Mouse (Mus musculus): Measurements from ENCODE around the gene Rnf224.

The Rnf224 gene

DNA sequence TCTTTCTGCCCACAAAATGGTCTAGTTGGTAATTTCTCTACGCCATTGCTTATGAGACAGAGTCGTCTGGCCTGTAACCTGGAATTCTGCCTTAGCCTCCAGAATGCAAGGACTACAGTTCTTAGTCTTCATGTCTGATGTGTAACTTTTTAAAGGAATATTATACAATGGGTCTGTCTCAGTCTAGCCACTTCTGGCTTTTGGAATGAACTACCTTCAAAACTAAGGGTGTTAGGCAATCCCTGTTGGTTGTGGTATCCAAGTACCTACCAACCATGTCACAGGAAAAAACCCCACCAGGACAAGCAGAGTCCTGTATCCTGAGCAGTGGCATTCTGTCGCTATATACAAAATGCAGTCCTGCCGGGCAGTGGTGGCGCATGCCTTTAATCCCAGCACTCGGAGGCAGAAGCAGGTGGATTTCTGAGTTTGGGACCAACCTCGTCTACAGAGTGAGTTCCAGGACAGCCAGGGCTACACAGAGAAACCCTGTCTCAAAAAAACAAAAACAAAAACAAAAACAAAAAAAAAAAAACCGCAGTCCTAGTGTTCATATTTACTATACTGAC lies 10.7 kb downstream of the Rnf224 start:
- no peak for DNase-seq

DNA sequence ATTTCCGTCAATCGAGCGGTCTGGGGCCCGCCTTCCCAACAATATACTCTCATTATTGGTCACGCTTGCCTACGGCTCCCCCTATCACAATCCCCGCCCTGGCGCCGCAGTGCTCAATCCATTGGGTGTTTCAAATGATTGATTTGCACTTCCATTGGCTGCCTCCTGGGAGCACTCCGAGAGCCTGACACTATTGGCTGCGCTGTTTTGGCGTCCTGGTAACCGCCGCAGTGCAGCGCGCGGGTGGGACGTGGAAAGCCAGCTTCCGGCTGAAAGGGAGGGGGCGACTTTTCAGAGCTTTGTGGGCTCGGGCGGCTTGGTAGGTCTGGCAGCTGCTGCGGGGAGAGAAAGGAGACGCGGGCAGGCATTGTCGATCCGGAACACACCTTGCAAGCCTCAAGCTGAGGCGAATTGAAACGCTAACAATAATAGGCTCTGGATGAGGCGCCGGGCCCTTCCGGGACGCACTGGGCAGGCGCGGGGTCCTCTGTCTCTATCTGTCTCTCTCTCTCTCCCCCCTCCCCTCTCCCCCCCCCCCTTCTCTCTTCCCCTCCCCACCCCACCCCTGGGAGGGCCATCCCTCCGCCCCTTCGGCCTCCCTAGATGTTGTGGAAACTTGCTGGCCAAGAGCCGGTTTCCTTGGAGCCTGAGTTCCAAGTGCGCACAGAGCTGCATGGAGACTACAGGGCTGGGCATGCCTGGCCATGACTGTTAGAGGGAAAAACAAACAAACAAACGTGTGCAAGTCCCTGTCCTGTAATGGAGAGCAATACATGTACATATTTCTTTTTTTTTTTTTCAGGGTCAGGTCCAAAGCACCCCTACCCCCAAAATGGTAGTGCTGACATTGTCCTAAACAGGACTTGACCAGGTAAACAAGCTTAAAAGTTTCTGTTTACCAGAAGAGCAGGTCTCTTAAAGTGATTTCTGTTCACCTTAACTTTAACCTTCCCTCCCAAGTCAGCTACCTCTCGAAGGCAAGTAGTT lies 11.5 kb downstream of the Rnf224 start:
- peak; percentile 98 to 99 for DNase-seq

DNA sequence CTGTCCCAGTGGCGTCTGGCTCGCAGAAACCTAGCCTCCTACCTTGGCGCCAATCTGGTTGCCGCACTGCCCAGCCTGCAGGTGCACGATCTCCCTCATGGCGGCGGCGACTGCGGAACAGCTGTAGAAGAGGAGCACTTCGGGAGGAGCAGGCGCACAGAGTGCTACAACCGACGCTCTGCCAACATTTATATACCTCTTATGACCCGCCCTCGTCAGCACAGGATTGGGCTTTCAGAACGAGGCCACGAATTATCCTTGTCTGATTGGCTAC lies 12.2 kb downstream of the Rnf224 start, which contains the start of gene Tubb4b:
Gene Tubb4b, minus strand, starts transcription at position 211 of the 274 bp plus-strand sequence.
- no peak for DNase-seq

DNA sequence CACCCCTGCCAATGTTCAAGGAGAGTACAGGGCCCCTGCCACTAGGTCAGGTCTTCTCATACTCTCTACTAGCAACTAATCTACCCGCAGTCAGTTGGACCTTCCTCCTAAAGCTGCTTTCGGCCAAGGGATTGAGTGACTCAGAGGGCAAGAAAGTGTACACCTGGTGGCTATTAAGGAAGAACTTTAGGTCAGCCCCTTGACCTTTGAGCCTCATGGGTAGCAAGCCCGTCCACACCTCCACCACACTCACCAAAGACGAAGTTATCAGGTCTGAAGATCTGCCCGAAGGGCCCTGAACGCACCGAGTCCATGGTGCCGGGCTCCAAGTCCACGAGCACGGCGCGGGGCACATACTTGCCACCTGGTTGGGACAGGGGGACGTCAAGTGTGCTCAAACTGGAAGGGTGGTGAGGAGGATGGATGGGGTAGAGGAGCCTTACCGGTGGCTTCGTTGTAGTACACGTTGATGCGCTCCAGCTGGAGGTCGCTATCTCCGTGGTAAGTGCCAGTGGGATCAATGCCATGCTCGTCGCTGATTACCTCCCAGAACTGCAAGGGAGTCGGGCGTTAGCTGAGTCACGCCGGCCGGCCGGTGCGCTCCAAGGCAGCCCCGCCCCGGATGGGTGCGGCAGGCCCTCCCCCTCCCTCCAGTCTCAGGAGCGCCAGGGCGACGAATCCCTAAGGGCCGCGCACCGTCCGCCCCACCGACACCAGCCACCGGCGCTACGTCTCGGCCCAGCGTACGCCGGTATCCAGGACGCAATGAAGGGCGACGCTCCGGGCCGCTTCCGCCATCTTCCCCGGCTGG lies 12.7 kb downstream of the Rnf224 start:
- DNase-seq = peak; percentile 77 to 82

DNA sequence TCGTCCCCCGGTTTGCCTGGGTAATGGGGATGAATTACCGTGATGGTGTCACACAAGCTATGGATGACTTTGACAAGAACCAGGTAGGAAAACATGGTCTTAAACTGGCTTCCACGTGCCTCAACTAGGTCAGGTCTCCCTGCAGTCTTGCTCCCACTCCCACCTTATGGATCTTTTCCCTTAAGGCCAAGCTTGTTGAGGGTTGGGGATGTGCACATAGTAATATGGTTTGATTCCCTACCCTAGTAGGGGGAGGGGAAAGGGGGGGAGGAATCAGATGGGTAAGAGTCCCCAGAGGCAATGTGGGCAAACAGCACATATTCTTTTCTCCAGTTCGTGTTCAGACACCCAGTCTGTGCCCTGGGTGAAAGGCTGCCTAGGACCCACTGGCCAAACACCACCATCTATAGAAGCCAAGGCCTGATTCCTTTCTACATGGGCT lies 15.2 kb downstream of the Rnf224 start:
- no peak for DNase-seq

DNA sequence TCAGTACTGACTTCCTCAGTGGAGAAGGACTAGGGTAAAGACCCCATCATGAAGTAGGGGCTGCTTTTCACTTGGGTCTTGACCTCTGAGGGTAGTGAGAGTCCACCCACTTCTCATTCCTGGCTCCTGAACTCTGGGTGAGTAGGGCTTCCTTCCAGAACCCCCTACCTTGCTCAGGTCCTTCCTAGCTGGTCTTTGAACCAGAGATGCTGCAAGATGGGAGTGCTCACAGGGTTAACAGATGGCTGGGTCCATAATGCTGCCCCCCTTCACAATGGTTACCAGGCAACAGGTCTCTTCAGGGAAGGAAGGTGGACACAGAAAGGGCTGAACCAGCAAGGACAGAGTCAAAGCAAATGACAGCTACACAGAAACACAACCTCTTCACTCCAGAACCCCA lies 18.1 kb downstream of the Rnf224 start, which contains the start of gene Fam166a:
Gene Fam166a, plus strand, starts transcription at position 301 of the 400 bp plus-strand sequence.
- no peak for DNase-seq

DNA sequence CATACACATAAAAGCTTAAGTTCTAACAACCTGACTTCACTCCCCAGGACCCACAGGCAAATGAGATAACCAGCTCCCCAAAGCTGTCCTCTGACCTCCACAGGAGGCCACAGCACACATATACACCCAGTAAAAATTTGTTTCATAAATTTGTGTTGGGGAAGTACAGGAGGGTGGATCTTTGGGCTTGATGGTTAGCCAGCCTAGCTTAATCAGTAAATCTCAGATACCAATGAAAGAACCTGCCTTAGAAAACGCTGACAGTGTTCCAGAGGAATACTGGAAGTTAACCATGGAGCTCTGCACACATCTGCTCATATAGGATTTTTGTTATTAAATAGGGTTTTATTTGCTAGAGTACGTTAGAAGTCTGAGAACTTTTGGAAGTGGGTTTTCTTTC lies 18.9 kb downstream of the Rnf224 start:
- no peak for DNase-seq

DNA sequence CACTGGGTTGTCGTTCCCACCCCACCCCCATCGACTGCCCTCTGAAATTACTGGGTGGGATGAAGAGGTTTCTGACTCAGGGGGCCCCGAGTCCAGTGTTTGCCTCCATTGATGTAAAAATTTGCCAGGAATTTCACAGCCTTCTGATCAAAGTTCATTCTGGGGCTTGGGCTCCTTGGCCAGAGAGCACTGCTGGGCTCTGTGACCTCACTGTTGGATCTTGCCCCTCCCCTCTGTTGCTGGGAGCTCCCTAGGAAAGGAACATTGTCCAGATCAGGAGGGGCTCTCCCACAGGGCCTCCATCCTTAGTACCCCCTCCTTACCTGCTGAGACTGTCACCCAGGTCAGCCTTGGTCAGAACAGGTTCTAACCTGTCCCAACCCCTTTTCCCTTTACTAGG lies 22.1 kb downstream of the Rnf224 start, which contains the start of gene Stpg3:
Gene Stpg3, minus strand, starts transcription at position 194 of the 400 bp plus-strand sequence.
- no peak for DNase-seq

DNA sequence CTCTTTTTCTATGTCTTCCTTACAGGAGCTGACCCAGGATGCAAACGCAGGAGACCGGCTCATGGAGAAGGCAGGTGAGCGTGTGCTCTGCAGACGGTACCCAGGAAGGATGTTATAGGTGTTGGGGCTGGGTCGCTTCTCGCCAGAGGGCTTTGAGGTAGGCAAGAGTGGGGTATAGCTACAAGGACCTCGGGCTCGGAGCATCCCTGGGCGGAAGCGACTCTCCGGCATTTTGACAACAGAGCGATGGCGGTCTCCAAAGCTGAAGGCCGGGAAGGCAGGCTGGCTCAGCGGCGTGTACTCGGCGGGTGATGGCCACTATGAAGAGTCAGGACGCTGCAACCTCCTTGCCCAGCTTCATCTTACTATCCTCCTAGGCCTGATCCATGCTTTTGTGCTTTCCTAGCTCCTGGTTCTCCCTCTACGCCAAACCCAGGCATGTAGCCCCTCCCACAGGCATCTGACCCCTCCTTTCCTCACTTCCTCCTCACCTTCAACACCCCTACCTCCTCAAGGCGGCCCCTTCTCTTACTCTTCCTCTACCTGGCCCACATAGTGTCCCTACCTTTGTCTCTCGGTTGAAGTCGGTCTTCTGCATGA lies 23.2 kb downstream of the Rnf224 start:
- DNase-seq = no peak

DNA sequence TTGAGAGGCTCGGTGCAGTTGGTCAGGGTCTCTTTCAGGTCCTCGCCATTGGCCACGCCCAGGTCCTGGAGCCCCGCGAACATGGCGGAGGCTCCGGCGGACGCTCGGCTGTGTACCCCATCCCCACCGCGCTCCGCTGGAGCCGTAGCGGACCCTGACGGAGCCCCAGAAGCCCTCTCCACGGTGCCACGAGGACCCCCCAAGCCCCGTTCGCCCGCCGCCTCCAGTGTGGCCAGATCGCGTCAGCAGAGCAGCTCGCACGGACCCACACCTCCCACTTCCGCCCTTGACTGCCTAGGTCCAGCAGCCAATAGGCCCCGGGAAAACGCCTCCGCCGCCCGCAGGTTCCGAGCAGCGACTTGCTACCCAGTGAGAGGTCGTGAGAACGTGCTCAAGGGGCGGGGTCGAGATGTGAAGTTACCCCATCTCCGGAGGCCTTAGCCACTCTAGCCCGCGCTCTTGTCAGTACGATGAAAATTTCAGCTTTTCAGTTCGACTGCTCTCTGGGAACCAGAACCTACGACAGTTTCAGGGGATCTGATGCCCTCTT lies 25.4 kb downstream of the Rnf224 start, which contains the start of gene Nelfb:
Gene Nelfb, minus strand, starts transcription at position 369 of the 550 bp plus-strand sequence.
- DNase-seq = peak; percentile 92 to 94

DNA sequence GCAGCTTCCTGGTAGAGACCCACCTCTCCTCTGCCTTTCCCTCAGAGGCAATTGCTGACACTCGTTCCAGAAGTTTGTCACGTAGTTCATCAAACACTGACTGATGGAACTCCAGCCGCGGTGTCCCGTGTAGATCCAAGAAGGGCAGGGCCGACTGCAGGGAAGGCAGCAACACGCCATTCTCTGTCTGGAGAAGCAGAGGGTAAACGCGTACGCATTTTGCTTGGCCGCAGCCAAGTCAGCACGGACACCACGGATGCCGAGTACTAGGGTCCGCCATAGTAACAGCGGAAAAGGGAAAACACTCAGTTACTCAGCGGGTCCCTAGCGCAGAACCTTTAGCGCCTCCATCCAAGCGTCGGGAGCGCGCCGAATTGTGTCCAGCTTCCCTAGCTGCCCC lies 25.9 kb downstream of the Rnf224 start:
- DNase-seq = no peak

DNA sequence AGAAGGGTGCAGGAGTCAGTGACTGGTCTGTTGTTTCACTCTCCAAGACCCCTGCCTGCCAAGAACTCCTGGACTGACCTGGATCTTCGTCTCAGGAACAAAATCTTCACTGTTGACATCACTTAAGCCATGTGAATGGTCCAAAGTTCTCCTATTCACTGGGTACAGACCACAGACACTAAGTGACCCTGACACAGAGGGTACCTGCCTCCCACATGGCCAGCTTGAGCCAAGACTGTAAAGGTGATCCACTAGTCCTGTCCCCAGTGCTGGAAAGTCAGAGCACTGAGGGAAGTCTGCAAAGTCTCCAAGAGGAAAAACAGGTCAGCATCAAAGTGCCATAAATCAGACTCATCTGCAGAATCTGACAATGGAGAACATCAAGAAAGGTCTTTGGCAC lies 29.0 kb downstream of the Rnf224 start:
- no peak for DNase-seq

DNA sequence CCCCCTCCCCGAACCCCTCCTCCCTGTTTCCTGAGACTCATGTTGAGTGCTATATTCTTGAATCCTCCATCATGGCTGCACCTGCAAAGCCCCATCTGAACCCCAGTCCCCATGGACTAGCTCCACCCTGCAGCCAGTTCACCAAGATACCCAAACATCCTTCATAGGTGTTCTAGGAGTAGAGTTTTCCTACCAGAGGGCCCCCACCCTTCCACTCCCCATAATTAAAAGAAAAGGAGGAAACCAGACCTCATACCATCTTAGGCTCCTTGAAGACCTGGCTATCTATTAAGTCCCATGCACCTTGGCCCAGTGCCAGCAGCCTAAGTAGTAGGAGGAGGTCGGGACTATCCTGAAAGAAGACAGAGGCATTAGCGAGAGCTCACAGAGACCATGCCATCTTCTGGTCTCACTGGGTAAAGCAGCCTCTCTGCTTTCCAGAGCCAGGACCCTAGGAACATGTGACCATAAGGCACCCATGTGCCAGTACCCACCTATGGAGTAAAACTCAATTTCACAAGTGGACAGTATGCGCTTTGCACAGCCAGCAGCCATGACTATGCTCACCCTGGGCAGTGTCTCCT lies 32.9 kb downstream of the Rnf224 start:
- DNase-seq = peak; percentile 37 to 56

DNA sequence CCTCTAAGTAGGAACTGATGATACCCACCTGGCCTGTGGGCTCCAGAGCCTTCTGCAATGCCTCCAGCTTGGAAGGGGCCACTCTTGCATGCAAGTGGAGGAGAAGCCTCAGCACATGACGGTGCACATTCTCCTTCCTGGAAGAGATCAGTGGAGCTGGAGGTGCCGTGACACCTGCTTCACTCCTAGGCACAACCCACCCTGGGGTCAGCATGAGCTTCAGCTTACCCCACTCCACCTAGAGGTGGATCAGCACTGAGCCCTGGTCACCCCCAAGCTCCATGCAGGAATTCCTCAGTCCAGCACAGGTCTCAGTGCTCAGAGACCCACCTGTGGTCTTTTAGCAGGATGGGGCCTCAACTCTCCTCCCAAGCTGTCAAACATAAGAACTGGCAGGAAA lies 36.0 kb downstream of the Rnf224 start:
- DNase-seq = no peak

DNA sequence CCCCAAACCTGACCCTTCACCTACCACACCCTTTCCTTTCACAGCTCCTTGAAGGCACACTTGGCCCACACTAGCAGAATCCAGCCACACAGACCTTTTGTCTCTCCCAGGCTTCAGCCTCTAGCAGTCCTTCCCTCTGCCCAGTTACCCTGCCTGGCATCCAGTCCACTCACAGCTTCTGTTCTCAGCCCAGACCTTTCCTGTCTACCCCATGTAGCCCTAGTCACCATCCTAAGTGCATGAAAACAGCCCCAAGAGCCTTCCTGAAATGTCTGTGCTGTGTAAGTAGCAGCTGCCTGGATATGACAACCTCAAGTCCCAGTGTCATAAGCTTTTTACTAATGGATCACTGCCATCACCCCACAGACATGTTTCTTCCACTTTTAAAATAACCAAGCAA lies 38.6 kb downstream of the Rnf224 start:
- no peak for DNase-seq

DNA sequence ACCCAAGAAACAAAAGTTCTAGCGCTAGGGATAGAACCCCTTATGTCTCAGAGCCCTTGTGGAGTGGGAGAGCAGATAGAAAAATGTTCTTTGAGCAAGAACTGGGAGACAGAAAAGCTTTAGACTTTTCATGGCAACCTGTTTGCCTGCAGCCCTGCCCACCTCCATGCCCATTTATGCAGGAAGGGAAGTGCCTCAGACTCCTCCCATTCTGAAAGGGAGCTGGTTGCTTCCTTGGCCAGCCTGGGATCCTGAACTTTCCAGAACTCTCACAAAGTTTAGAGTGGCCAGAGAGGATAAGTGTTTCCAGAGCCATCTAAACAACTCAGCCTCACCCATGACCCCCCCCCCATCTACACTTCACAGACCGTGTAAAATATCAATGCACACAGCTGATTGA lies 39.4 kb downstream of the Rnf224 start:
- DNase-seq = no peak

DNA sequence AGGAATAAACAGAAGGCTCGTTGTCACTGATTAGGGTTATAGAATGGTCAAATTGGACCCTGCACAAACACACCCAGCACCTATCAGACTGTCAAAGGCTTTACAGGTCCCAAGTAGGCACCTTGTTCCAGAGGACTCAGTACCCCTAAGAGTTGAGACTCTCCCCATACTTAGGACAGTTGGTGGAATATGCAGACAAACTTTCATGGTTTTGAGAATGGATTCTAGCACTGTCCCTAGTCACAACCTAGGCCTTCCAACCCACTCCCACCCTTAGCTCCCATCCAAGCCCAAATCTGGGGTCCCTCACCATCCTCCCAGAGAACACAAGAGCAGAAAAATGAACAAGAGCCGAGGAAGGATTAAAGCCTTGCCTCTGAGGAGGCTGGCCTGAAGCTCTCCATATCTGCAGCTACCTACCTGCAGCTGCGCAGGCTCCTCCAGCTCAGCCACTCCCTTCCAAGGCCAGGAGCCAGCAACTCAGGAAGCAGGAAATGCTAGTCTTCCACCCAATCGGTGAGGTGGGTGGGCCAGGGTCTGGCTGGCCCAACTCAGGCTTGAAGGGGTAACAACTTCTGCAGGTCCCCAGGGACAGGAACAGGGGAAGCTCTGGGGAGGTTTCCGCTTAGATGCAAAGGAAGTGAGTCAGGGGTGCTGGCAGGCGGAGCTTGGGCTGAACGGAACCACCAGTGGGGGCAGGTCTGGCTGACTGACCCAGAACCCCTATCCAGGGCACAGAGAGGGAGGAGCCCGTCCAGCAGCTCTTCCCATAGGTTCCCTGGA lies 40.2 kb downstream of the Rnf224 start, which contains the start of gene Tor4a:
Gene Tor4a, minus strand, starts transcription at position 715 of the 783 bp plus-strand sequence.
- no peak for DNase-seq

DNA sequence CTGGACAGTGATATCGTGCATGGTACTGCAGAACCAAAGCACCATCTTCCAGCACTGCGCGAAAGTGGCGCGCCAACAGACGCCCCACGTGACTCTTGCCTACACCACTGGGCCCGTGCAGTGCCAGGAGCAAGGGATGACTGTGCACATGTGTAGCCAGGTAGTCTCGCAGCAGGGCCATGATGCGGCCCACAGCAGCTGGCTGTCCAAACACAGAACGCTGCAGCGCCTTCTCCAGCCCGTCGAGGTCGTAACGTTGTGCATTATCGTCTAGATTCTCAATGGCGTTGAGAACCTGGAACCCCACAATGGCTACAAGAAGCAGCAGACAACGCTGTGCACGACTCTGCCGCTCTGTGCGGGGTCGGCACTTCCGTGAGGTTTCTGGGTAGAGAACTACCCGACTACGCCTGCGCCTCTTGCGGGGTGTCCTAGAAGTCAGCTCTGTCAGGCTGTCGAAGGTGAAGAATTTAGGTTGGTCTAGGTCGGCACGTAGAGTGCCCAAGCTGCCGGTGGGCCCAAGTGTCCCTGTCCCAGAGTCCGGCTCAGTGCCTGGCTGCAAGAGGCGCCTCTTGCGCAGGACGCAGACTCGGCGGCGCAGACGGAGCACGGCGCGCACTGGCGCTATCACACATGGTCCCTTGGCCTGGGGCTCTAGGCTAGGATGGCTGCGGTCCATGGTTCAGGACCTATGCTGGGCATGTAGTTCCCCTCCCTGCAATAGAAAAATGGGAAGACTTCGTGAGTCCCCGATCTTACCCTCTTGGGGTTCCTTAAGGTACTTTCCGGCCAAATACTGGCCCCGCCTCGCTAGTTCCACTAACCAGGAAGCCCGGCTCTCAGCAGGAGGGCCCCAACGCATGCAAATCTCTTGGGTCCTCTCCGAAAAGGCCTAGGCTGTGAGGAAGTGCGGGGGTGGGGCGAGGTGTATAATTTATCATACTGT lies 41.1 kb downstream of the Rnf224 start:
- DNase-seq = peak in 1 of 2 experiments; percentile 43

DNA sequence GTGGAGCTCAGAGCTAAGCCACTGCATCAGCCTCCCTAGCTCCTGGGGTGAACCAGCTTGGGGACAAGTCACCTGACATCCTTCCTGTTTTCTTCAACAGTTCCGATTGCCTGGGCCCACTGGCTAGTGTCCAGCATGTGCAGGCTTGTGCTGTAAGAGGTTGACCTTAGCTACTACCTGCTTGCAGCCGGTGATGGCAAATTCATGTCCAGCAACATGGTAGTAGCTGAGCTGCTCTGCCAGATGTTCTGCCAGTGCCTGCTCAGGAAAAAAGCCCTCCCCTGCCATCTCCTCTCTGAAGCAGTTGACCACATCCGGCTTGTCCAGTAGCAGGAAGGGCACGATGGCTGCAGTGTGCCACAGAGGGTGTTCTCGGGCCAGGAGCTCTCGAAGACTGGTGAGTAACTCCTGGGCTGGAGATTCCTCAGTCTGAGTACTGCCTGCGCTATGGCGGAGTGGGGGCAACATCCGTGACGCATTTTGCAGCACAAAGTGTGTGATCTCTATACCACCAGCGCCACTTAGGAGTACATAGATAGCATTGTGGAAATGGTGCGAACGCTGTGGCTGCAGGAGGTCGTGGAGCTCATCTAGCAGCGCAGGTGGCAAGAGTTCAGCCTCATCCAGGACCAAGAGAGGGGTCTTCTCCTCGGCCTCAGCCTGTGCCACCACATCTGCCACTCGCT lies 42.0 kb downstream of the Rnf224 start:
- no peak for DNase-seq

Data from cerebellum, postnatal 10 days (tissue).